Comparison of ENCODE assay signal across 8 mouse cellular contexts in the genomic region with DNA sequence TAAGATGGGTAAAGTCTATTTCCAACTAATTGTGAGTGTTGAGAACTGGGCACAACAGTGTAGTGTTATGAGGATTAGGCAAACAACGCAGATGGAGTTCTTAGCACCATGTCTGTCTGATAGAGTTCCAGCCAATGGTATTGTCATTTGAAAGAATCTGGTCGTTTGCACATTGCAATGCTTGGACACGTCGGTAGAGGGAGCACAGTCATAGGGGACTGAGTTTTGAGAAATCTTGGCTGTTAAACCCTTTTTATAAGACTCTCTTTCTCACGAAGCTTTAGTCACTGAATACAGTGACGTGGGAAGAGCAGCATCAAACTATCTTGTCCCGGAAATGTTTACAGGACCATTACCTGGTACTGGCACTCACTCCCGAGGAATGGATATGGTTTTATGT. TPM values are rescaled to one million over a fixed set of nuclear protein-coding genes. Genes with fewer than 3 reads are reported as not detected.
DNase-seq lines count a peak whose midpoint lies in the region; TF ChIP-seq lines count a peak whose summit lies in the region.
"Had no signal": no experiment of that assay in that cellular context is flagged by ENCODE, and none has a peak within 500 bp of the region (broad histone marks: within the 10 kb centered on the region; RNA-seq: fewer than 3 reads in every experiment).

No protein-coding gene starts in this region.

- no peak overlapping the region for H3K4me3 ChIP-seq in CH12.LX (replicated peaks in 1 of 3; ENCODE audit: low read depth in 2 of 3, low read length in 2 of 3, poor library complexity in 1 of 3)
- no peak overlapping the region for H3K4me3 ChIP-seq in gastrocnemius, adult 2 months
- H3K4me3 ChIP-seq: hindbrain, embryonic 15.5 days had no signal

- dilution Hi-C loops in CH12.LX (cut with MboI; ENCODE audit: extremely low pct_ligation_motif_present, extremely low pct_unique_long_range_greater_than_20kb, low sequenced_read_pairs) = no loop called here

- no peaks in the 10 kb centered on the region for H3K79me2 ChIP-seq in CH12.LX (replicated peaks; ENCODE audit: control insufficient read depth, extremely low read depth, insufficient read depth, poor library complexity, severe bottlenecking)

- peak; percentile 94 to 98 for TF ChIP-seq CTCF in CH12.LX (conservative IDR thresholded peaks at IDR 0.05 in 1 of 2, IDR thresholded peaks at IDR 0.05 in 1 of 2; ENCODE audit: low read depth in 2 of 2, low read length in 2 of 2)
- peak; percentile 88 for TF ChIP-seq CTCF in gastrocnemius, adult 2 months (IDR thresholded peaks at IDR 0.05)

- H3K27ac ChIP-seq in CH12.LX (ENCODE audit: insufficient read depth, low read depth) = no peak overlapping the region
- no peak overlapping the region for H3K27ac ChIP-seq in gastrocnemius, adult 2 months
- H3K27ac ChIP-seq: hindbrain, embryonic 15.5 days had no signal

- H3K4me2 ChIP-seq in CH12.LX (ENCODE audit: insufficient read depth, low read depth, poor library complexity, severe bottlenecking) = 0 out of 2 replicates have a peak overlapping the region, but pooled peaks have one; percentile 39
- H3K4me2 ChIP-seq: hindbrain, embryonic 15.5 days had no signal

- TF ChIP-seq POLR2A in CH12.LX (IDR thresholded peaks at IDR 0.05; ENCODE audit: low read depth, low read length) = no peak

- peak; percentile 76 for DNase-seq in CH12.LX (ENCODE audit: extremely low read depth)
- peak; percentile 81 for DNase-seq in T-cell, adult 2 months (ENCODE audit: low spot score)
- DNase-seq in cerebellum, postnatal 25 days = peak; percentile 64 to 80
- DNase-seq in gastrocnemius, adult 2 months = peak; percentile 57
- DNase-seq in layer of hippocampus, adult 8-10 months (ENCODE audit: low spot score in 2 of 2) = peak; percentile 47 to 65
- peak; percentile 43 to 83 for DNase-seq in lung, postnatal 4 days
- DNase-seq in skeletal muscle tissue, adult 2 months (ENCODE audit: low read depth, low spot score) = peak; percentile 22

- H3K9me3 ChIP-seq in CH12.LX (replicated peaks; ENCODE audit: low read length) = no peaks in the 10 kb centered on the region
- H3K9me3 ChIP-seq: hindbrain, embryonic 15.5 days had no signal

- TF ChIP-seq RAD21 in CH12.LX (IDR thresholded peaks at IDR 0.05; ENCODE audit: low read depth, low read length) = peak; percentile 92

- H3K4me1 ChIP-seq in CH12.LX (ENCODE audit: control insufficient read depth in 1 of 2, insufficient read depth in 2 of 2) = peaks cover 4 to 16% of the 10 kb centered on the region in 2 experiments; a peak in 3 of 4 replicates

- no peaks in the 10 kb centered on the region for H3K27me3 ChIP-seq in CH12.LX (replicated peaks)

- in situ Hi-C loops in CH12.LX (cut with MboI; ENCODE audit: low pct_ligation_motif_present, low pct_unique_long_range_greater_than_20kb, low sequenced_read_pairs) = loop anchor here (10.0 kb wide), 1 partner anchor 71 kb away; no protein-coding TSS in a partner anchor

- intact Hi-C loops in gastrocnemius, adult 2 months (cut with DNase I) = loop anchor here (1.0 kb wide), 1 partner anchor 95 kb away; no protein-coding TSS in a partner anchor

- no peak overlapping the region for H3K9ac ChIP-seq in CH12.LX (ENCODE audit: insufficient read depth, low read depth)
- H3K9ac ChIP-seq: hindbrain, embryonic 15.5 days had no signal

- no peak for TF ChIP-seq EP300 in CH12.LX (IDR thresholded peaks at IDR 0.05; ENCODE audit: low read length)

- H3K36me3 ChIP-seq in CH12.LX (replicated peaks in 1 of 2; ENCODE audit: control insufficient read depth in 1 of 2, insufficient read depth in 1 of 2, low read length in 1 of 2) = no peaks in the 10 kb centered on the region
- H3K36me3 ChIP-seq: hindbrain, embryonic 15.5 days had no signal

TF ChIP-seq in CH12.LX, 34 proteins besides CTCF, POLR2A, EP300 and RAD21:
- TF ChIP-seq RCOR1 (conservative IDR thresholded peaks at IDR 0.05; ENCODE audit: low read depth, low read length) (no peak), HCFC1 (IDR thresholded peaks at IDR 0.05; ENCODE audit: low read depth, low read length) (no peak), USF1 (IDR thresholded peaks at IDR 0.05; ENCODE audit: low read depth, low read length) (no peak), TCF12 (IDR thresholded peaks at IDR 0.05; ENCODE audit: low read depth, low read length) (no peak), NRF1 (IDR thresholded peaks at IDR 0.05; ENCODE audit: low read depth, low read length) (no peak), MAX (IDR thresholded peaks at IDR 0.05; ENCODE audit: low read length) (no peak), SMC3 (IDR thresholded peaks at IDR 0.05; ENCODE audit: low read depth, low read length) (peak; percentile 97), JUND (conservative IDR thresholded peaks at IDR 0.05; ENCODE audit: low read depth, low read length) (no peak; the same call in 1 of the 2 replicates), GABPA (IDR thresholded peaks at IDR 0.05; ENCODE audit: insufficient replicate concordance, low read depth, low read length) (no peak), IRF4 (IDR thresholded peaks at IDR 0.05; ENCODE audit: low read depth, low read length) (no peak), PAX5 (IDR thresholded peaks at IDR 0.05; ENCODE audit: low read length) (no peak), ZKSCAN1 (IDR thresholded peaks at IDR 0.05; ENCODE audit: borderline replicate concordance, low read depth, low read length) (no peak), CHD1 (IDR thresholded peaks at IDR 0.05; ENCODE audit: low read depth, low read length) (no peak), TBP (conservative IDR thresholded peaks at IDR 0.05; ENCODE audit: low read depth, low read length) (no peak), NELFE (IDR thresholded peaks at IDR 0.05; ENCODE audit: low read depth, low read length) (peak; percentile 45; the same call in 1 of the 2 replicates), KAT2A (IDR thresholded peaks at IDR 0.05; ENCODE audit: insufficient replicate concordance, low read length) (no peak), MEF2A (IDR thresholded peaks at IDR 0.05; ENCODE audit: borderline replicate concordance, low read depth, low read length) (no peak), E2F4 (IDR thresholded peaks at IDR 0.05; ENCODE audit: insufficient replicate concordance, low read depth, low read length) (no peak), ZC3H11A (IDR thresholded peaks at IDR 0.05; ENCODE audit: low read depth, low read length) (peak; percentile 86)
TF ChIP-seq in CH12.LX: peak in this region for 3.

RNA-seq across cellular contexts. Expression of a gene that starts 17.1 kb away (rescaled TPM):
- total RNA-seq in CH12.LX (2012; rRNA removed) (9.1 and 17.5 TPM in 2 replicates), CH12.LX (2014; rRNA removed) (12.2 and 16.7 TPM in 2 replicates)
- 10.6 and 11.4 TPM in 2 replicates for polyA plus RNA-seq in CH12.LX (2012; ENCODE audit: insufficient read length, low read depth)
- under 1 TPM in 1 of 2 experiments, not detected in 1; 0.08 TPM for total RNA-seq in gastrocnemius, adult 2 months (2021)
- 1 to 10 TPM in 2 of 4 experiments, under 1 TPM in 2; 0.61 to 1.1 (median 1.0) TPM for total RNA-seq in layer of hippocampus, adult 8-10 months (2022)

Comparison
In these comparisons a context has a peak if more than half of its experiments do, and no peak if none do; other contexts are left out.
1. DNase-seq: peak in every context shown above with its lines; median percentile 81 in T-cell, adult 2 months; 76 in CH12.LX; 72 in cerebellum, postnatal 25 days; 63 in lung, postnatal 4 days; 57 in gastrocnemius, adult 2 months; 56 in layer of hippocampus, adult 8-10 months; 22 in skeletal muscle tissue, adult 2 months.
2. RNA of a gene that starts 17.1 kb away (total RNA-seq): 9.1 to 17.5 TPM in CH12.LX; 0.61 to 1.1 TPM in layer of hippocampus, adult 8-10 months and 0.08 TPM in gastrocnemius, adult 2 months; every median in the first group is over 4 times any median in the second.